Mouse (Mus musculus): ENCODE results near the gene Rps9.
"Not testable (repeated sequence)": the region's sequence is repeated elsewhere in the genome, so short reads cannot be mapped to it uniquely, and the experiment has no call there.

The Rps9 gene

DNA sequence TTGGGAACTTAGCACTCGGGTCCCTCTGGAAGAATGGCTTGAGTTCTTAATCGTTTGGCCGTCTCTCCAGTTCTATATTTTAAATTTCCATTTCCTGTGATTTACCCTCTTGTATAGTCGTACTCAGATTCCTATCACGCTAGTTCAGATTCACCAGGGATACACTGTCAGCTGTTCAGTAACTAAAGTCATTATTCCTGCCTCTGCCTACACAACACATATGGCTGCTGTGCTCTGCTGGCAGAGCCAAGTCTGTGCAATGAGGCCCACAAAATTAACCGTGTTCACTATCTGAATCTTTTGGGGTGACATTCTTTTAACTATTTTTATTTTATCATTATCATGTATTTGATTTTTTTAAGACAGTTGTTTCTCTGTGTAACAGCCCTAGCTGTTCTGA lies 5.3 kb upstream of the Rps9 start:
- no peak for DNase-seq

DNA sequence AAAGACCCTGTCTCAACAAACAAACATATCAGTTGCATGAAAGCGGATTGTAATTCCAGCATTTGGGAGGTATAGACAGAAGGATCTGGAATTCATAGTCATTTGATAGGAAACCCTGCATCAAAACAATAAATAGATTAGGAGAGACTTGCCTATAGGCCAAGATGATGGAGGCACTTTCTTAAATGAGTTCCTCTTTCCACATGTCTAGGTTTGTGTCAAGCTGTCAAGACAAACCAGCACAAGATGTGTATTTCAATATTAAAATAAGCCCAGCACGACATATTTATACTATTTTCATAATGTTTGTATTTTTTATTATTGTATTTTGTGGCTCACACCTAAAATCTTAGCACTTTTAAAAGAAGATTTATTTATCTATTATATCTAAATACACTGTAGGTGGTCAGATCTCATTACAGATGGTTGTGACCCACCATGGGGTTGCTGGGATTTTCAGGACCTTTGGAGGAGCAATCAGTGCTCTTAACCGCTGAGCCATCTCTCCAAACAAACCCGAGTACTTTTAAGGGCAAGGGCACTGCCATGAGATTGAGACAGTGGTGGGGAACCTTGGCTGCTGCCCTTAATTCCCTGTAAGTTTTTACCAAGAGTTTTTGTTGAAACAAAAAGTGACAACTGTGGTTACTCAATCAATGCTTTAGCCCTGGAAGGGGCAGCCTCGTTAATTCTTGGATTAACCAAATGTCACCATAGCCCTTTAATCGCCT lies 480 bp upstream of the Rps9 start:
- no peak for DNase-seq

DNA sequence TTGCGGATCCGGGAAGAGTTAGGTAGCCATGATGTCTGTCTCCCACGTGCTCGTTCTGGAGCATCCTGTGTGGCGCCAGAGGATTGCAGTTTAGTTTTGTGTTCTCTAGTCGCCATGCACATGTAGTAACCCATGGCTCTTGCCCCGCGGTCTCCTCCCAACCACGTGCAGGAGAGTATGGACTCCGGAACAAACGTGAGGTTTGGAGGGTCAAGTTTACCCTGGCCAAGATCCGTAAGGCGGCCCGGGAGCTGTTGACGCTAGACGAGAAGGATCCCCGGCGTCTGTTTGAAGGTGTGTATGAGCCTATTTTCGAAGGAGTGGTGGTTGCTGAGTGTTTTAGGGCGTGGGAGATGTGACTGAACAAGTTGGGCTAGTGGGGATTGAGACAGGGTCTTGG lies 682 bp downstream of the Rps9 start:
- DNase-seq, result no peak

DNA sequence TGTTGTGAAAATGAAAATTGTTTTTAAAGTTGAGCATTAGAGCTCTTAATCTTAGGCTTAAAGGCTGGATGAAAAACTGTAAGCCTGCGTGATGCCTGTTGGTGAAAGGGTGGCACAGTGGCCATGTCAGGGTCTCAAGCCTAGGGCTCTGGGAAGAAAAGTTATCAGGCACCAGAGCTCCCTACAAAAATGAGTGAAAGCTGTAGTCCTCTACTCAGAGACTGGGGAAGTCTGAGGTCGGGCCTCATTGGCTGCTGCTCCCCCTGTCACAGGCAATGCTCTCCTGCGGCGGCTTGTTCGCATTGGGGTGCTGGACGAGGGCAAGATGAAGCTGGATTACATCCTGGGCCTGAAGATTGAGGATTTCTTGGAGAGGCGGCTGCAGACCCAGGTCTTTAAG lies 1.7 kb downstream of the Rps9 start:
- DNase-seq, result not testable (repeated sequence)

DNA sequence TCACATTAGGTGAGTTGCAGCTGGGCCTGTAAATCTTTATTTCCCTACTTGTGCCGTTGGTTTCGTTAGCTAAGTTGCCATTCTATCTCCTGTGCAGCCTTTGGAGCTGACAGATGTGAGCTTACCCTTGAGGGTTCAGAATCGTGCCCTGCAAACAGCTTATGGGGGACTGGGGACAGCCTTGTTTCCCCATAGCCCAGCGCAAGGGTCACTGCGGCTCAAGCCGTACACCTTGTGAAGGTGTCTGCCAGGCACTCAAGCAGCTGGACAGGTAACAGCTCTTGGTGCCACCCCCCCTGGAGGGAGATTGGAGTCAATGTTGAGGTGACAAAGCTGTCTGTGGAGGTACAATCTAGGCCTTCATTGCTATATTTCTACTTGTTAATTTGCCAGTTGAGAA lies 2.1 kb downstream of the Rps9 start:
- DNase-seq, result no peak

DNA sequence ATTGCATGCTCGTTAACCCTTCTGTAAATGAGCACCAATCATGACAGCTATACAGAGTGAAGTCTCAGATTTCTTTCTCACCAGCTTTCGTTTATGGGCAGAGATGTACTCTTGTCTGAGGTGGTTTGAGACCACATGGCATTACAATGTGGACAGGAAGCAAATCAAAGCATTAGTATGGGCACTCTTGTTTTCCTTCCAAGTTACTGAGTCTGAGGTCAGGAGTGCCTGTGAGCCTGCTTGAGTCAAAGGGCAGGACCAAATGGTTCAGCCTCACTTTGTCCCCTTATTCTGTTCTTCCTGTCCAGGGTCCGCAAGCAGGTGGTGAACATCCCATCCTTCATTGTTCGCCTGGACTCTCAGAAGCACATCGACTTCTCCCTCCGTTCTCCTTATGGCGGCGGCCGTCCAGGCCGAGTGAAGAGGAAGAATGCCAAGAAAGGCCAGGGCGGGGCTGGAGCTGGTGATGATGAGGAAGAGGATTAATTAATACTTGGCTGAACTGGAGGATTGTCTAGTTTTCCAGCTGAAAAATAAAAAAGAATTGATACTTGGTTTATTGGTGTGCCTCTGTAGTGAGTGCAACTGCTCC lies 2.6 kb downstream of the Rps9 start:
- no peak for DNase-seq

DNA sequence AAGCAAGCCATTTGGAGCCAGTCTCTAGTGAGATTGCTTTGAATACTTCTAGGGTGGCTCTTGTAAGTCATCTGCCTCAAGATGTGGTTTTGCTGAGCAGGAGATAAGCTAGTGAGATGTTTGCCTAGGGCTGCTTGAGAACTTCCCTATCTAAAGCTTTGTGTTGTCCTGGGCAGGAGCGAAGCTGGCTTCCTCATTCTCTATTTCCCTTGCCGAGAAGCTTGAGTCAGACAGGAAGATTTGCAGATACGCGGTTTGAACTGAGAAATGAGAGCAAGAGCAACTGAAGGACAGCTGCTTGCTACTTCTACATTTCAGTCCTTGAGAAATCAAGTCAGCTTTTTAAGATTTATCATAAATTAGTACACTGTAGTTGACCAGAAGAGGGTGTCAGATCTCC lies 3.2 kb downstream of the Rps9 start:
- DNase-seq, result no peak

DNA sequence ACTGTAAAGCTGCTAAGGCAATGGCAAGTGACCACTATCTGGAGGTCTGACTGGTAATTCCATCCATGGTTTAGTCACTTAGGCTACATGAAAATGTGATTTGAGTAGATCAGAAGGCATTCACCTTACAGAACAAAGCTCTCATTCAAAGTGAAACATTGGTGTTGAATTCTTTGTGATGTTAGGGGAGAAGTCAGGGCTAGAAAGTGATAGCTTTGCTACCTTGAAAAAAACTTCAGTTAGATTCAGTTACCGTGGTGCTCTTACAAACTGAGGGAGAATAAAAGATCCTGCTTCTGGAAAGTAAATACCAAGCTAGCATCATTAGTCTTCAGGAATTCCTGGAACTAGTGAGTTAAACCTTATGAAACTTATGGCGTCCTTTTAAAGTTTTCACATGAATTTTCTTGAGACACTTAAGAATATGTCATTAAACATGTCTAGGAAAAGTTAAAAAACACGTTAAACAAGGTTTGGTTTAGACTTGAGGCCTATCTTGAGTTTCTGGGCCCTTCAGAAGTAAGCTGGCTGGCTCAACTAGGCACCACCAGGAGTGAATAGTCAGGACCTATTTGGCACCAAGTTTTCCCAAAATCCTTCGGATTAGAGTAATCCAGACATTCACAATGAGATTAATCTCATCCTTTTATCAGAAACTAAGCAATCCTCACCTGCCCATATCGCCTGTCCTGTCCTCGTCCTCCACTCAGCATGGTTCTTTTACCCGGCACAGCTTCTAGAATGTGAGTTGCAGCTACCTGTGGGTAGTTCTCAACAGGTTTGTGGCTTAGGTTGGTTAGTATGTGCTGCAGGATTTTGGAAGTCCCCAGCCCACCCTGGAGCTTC lies 4.0 kb downstream of the Rps9 start:
- DNase-seq, result no peak

DNA sequence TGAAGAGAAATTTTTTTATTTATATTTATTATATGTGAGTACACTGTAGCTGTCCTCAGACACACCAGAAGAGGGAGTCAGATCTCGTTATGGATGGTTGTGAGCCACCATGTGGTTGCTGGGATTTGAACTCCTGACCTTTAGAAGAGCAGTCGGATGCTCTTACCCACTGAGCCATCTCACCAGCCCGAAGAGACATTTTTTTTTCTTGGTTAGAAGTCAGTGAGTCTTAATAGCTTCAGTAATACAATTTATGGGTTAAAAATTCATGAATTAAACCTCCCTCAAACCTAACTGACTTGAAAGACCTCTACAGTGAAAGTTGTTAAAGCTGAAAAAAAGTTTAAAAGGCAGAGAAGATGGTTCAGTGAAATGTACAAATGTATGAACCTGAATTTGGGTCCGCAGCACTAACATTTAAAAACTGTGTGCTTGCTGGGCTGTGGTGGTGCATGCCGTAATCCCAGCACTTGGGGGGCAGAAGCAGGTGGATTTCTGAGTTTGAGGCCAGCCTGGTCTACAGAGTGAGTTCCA lies 4.7 kb downstream of the Rps9 start:
- not testable (repeated sequence) for DNase-seq

DNA sequence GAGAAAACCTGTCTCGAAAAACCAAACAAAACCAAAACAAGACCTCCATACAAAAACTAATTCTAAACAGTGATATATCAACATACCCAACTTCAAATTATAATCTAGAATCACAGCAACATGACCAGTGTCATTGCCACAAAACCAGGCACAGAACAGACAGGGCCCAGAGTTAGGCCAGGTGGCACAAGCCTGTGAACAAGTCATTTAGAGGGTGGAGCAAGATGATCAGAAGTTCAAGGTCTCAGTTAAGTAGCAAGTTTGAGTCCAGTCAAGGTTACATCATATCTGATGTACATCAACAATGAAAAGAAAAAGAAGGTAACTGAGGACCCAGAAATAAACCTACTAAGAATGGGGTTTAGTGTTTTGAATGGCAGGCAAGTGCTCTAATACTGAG lies 5.2 kb downstream of the Rps9 start:
- DNase-seq, result no peak

DNA sequence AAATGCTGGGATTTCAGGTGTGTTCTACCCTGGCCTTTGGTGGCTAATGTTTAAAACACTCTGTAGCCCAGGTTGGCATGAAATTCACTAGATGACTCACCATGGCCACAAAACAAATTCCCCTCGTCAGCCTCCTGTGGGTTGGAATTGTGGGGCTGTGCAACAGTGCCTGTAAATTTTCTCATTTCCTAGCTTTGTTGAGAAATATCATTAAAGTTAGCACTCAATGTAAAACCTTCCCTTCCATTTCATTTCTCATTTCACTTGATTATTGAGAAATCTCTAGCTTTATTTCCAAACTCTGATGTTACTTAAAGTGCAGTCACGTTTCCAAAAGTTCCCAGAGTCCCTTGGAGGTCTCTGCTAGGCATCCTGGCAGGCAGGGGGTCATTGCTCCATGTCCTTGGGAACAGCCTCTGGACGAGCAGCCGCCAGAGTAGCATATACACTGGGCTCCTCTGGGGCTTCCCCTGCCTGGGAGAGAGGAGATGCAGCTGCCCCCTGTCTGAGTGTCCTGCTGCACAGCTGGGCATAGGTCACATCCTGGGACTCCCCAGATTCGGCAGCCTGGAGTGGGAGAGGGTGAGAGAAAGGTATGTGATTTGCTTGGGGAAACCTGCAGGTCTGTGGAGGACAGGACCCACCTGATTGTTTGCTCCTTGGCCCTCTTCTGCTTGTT lies 8.6 kb downstream of the Rps9 start:
- no peak for DNase-seq

DNA sequence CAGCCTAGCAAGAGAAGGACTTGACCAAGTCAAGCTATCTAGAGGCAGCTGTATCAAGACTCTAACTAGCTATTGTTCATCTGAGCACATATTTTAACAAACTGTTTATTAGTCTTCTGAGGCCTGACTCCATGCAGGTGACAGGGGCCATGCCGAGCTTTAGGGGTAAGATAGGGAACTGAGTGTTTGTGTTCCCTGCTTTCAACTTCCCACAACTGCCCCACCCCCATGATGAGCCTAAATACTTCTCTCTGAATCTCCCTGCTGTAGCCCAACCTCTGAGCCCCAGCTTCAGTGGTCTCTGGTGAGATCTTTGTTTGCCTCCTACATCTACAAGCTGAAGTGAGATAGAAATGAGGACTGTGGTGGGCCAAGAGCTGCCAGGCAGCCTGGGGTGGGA lies 11.5 kb downstream of the Rps9 start:
- DNase-seq, result no peak

DNA sequence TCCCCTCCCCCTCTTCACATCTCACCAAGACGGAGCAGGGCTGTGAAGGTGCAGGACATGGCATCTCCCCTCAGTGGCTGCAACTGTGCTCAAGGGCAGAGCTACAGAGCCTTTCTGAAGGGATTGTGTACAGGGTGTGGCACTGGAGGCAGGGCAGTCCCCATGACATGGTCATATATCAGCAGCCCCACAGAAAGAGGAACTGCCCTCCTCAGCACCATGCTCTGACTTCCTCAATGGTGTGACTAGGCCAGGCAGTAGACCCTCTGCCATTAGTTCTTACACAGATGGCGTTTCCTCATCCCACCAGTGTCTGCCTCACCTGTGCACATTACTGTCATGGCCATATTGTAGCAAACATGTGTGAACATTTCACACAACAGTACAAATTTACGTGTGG lies 16.5 kb downstream of the Rps9 start, which contains the start of gene Pirb:
Gene Pirb (minus strand): TSS at position 124 of the 400 bp plus-strand sequence.
- DNase-seq, result not testable (repeated sequence)

DNA sequence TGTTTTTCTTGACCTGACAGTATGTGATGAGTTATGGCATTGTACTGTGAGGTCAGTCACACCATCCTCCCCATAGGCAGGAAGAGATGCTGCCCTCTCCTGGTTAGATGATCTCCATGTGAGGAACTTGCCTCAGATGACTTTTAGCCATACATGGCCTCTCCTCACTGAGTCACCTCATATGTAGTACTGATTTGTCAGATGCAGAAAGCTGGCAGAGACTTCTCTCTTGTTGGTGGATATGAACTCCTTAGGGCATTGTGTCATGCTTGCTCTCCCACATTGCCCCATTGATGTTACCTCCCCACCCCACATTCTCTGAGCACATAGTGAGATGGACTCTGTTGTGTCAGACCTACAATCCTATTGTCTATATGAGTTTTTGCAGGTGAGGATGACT lies 21.7 kb downstream of the Rps9 start:
- not testable (repeated sequence) for DNase-seq

DNA sequence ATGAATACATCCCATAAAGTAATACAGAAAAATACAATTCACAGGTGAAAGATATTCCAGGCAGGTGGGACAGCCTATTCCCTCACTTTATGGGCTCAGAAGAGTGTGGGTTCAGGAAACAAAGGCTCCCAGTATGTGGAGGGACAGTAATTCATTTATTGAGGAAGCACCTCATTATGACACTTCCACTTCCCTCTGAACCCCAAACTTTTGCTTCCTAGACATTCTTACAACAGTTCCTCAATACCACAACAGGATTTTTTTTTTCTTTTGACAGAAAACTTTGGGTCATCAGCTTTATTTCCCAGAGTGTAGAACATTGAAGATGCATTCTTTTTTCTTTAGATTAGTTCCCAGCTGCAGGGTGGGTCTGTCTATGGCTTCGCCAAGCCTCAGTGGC lies 28.9 kb downstream of the Rps9 start:
- not testable (repeated sequence) for DNase-seq
